Mouse (Mus musculus) left cerebral cortex, adult 2 months (tissue): Measurements from ENCODE around the gene Tgm5. TPM values are rescaled to one million over a fixed set of nuclear protein-coding genes. Genes with fewer than 3 reads are reported as not detected.
A peak's percentile ranks its signal among the peaks of the same experiment; 100 is the strongest.
"Not testable (repeated sequence)": the region's sequence is repeated elsewhere in the genome, so short reads cannot be mapped to it uniquely, and the experiment has no call there.

Source experiments
- DNase-seq, 2 experiments: peaks; one replicate each; pipeline ENCODE4 v3.0.0; 2021 to 2022; ENCODE audit warnings: low spot score in 2 of 2, mixed read lengths in 1 of 2; ENCODE audit errors: extremely low spot score in 1 of 2
- H3K27ac ChIP-seq: fragments of 200-600 bp; 2 replicates; pipeline ENCODE4 v1.8.1; 2022
- H3K4me3 ChIP-seq: fragments of 200-600 bp; 2 replicates; pipeline ENCODE4 v1.8.1; 2022
- CTCF ChIP-seq: fragments of 200-600 bp; IDR thresholded peaks from 2 replicates; pipeline ENCODE4 v1.8.1; 2022; ENCODE audit warnings: antibody characterized with exemption, mild to moderate bottlenecking, moderate library complexity
- intact Hi-C: fragments of 180-260 bp; cut with DNase I; formaldehyde crosslinking; loops from one replicate; pipeline ENCODE4 v1.15.1; 2025
- total RNA-seq, 2 experiments: library from RNA; stranded (reverse); gene quantifications; 2 replicates each; pipeline ENCODE4 v1.2.3; 2021

Gene Tgm5
- total RNA-seq, 2 experiments from 2014 or later, result not detected

- DNase-seq, result no peak
- Histone ChIP-seq H3K4me3 (no peak overlapping the region), H3K27ac (no peak overlapping the region)
- intact Hi-C loops, result no loop called here
- TF ChIP-seq CTCF, result no peak
These were observed 3.0 kb downstream of the Tgm5 start for GRCm38 (mm10) chr2:121082626-121083025.

GRCm38 (mm10) chr2:121074747-121075146, 10.9 kb downstream of the Tgm5 start:
- intact Hi-C loops, result no loop called here
- TF ChIP-seq CTCF, result no peak
- no peak for DNase-seq
- H3K27ac ChIP-seq, result no peak overlapping the region
- H3K4me3 ChIP-seq, result no peak overlapping the region

GRCm38 (mm10) chr2:121071871-121072270, 13.8 kb downstream of the Tgm5 start:
- Histone ChIP-seq H3K4me3 (no peak overlapping the region), H3K27ac (no peak overlapping the region)
- intact Hi-C loops, result no loop called here
- TF ChIP-seq CTCF, result no peak
- DNase-seq, result no peak

- no peak for DNase-seq
- TF ChIP-seq CTCF, result no peak
These were observed 16.1 kb downstream of the Tgm5 start for GRCm38 (mm10) chr2:121069506-121069905.

GRCm38 (mm10) chr2:121067116-121067515, 18.5 kb downstream of the Tgm5 start:
- H3K27ac ChIP-seq, result no peak overlapping the region
- no peak for DNase-seq
- TF ChIP-seq CTCF, result no peak
- H3K4me3 ChIP-seq, result no peak overlapping the region
- intact Hi-C loops, result no loop called here

More at GRCm38 (mm10) chr2:121069506-121069905, 16.1 kb downstream of the Tgm5 start:
- no peak overlapping the region for H3K4me3 ChIP-seq
- H3K27ac ChIP-seq, result no peak overlapping the region
- intact Hi-C loops, result no loop called here

- no peak overlapping the region for H3K4me3 ChIP-seq
- no peak overlapping the region for H3K27ac ChIP-seq
- TF ChIP-seq CTCF, result no peak
- DNase-seq, result no peak
- intact Hi-C loops, result no loop called here
These were observed 24.3 kb downstream of the Tgm5 start for GRCm38 (mm10) chr2:121061315-121061714.

- DNase-seq, result no peak
- intact Hi-C loops, result no loop called here
- Histone ChIP-seq H3K27ac (no peak overlapping the region), H3K4me3 (no peak overlapping the region)
- no peak for TF ChIP-seq CTCF
These were observed 27.6 kb downstream of the Tgm5 start for GRCm38 (mm10) chr2:121057997-121058396.

GRCm38 (mm10) chr2:121055915-121056314, 29.7 kb downstream of the Tgm5 start:
- H3K27ac ChIP-seq, result no peak overlapping the region
- TF ChIP-seq CTCF, result no peak
- no peak overlapping the region for H3K4me3 ChIP-seq
- DNase-seq, result no peak
- intact Hi-C loops, result no loop called here

- DNase-seq, result no peak
- Histone ChIP-seq H3K27ac (no peak overlapping the region), H3K4me3 (no peak overlapping the region)
- TF ChIP-seq CTCF, result no peak
- intact Hi-C loops, result no loop called here
These were observed 31.6 kb downstream of the Tgm5 start for GRCm38 (mm10) chr2:121054060-121054459.

GRCm38 (mm10) chr2:121052176-121052575, 33.5 kb downstream of the Tgm5 start:
- H3K27ac ChIP-seq, result no peak overlapping the region
- intact Hi-C loops, result no loop called here
- no peak for TF ChIP-seq CTCF
- H3K4me3 ChIP-seq, result no peak overlapping the region
- no peak for DNase-seq

GRCm38 (mm10) chr2:121045653-121046052, 40.0 kb downstream of the Tgm5 start:
- no peak for TF ChIP-seq CTCF
- no peak for DNase-seq
- H3K4me3 ChIP-seq, result no peak overlapping the region
- intact Hi-C loops, result loop anchor here (10.0 kb wide), 1 partner anchor 349 kb away; no protein-coding TSS in a partner anchor
- H3K27ac ChIP-seq, result no peak overlapping the region

- peak in 1 of 2 experiments; percentile 16 for DNase-seq
- intact Hi-C loops, result loop anchor here (1.0 to 10.0 kb wide), 2 partner anchors 61 to 354 kb away; no protein-coding TSS in a partner anchor
- Histone ChIP-seq H3K27ac (no peak overlapping the region), H3K4me3 (no peak overlapping the region)
- peak; percentile 69 for TF ChIP-seq CTCF
These were observed 44.5 kb downstream of the Tgm5 start for GRCm38 (mm10) chr2:121041098-121041497.

- no peak overlapping the region for H3K4me3 ChIP-seq
- no peak for TF ChIP-seq CTCF
- DNase-seq, result no peak
- no peak overlapping the region for H3K27ac ChIP-seq
- intact Hi-C loops, result no loop called here
These were observed 46.3 kb downstream of the Tgm5 start for GRCm38 (mm10) chr2:121039382-121039781.

- H3K27ac ChIP-seq, H3K4me3 ChIP-seq, intact Hi-C loops, DNase-seq: not testable (repeated sequence)
These were observed 46.8 kb downstream of the Tgm5 start for GRCm38 (mm10) chr2:121038851-121039250.
